In the genomic region with DNA sequence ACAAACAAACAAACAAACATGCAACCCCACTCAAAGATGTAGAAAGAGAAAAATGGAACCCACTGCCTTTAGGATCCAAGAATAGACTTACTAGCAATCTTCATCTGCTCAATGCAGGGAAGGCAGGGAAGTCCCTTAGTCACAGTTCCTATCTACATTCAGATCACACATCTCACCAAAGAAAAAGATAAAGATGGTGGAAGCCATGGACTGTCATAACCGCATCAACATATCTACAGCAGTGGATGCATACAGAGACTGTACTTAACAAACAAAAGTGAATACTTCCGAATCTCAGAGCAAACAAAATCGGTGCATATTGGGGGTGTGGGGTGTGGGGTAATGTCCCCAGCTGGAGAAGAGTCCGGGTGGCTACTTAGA, we compare ENCODE assay signal across 8 mouse cellular contexts.
DNase-seq lines count a peak whose midpoint lies in the region; ATAC-seq and TF ChIP-seq lines count a peak whose summit lies in the region.
"Had no signal": no experiment of that assay in that cellular context is flagged by ENCODE, and none has a peak within 500 bp of the region (broad histone marks: within the 10 kb centered on the region; RNA-seq: fewer than 3 reads in every experiment).

No protein-coding gene starts in this region.

- H3K9ac ChIP-seq in kidney, embryonic 15.5 days, result no peak overlapping the region
- peak overlapping the region; percentile 81 for H3K9ac ChIP-seq in MEL (ENCODE audit: control insufficient read depth, low read depth, low read length, poor library complexity, severe bottlenecking)
- no peak overlapping the region for H3K9ac ChIP-seq in embryonic facial prominence, embryonic 12.5 days
- H3K9ac ChIP-seq in liver, postnatal 0 days (replicated peaks), result no peak overlapping the region

- TF ChIP-seq EP300 in MEL (IDR thresholded peaks at IDR 0.05; ENCODE audit: low read depth in 1 of 2, low read length in 2 of 2), result no peak
- no peak for TF ChIP-seq EP300 in liver, postnatal 0 days (IDR thresholded peaks at IDR 0.05; ENCODE audit: low read depth)

- no peak overlapping the region for H3K27ac ChIP-seq in kidney, embryonic 15.5 days
- peak overlapping the region; percentile 99 for H3K27ac ChIP-seq in MEL (ENCODE audit: control insufficient read depth, low read depth, low read length)
- H3K27ac ChIP-seq in embryonic facial prominence, embryonic 12.5 days, result peak overlapping the region; percentile 38; the same call in 1 of the 2 replicates
- H3K27ac ChIP-seq in liver, postnatal 0 days (ENCODE audit: low read depth), result no peak overlapping the region

- no peak for TF ChIP-seq CTCF in MEL (IDR thresholded peaks at IDR 0.05 in 2 of 3, conservative IDR thresholded peaks at IDR 0.05 in 1 of 3; ENCODE audit: control insufficient read depth in 1 of 3, insufficient read depth in 1 of 3, low read depth in 2 of 3, low read length in 3 of 3, poor library complexity in 1 of 3, severe bottlenecking in 1 of 3)
- no peak for TF ChIP-seq CTCF in liver, postnatal 0 days (IDR thresholded peaks at IDR 0.05; ENCODE audit: low read depth)

- no peaks in the 10 kb centered on the region for H3K9me3 ChIP-seq in kidney, embryonic 15.5 days (replicated peaks)
- H3K9me3 ChIP-seq in MEL (replicated peaks; ENCODE audit: insufficient read depth, low read length), result no peaks in the 10 kb centered on the region
- H3K9me3 ChIP-seq in embryonic facial prominence, embryonic 12.5 days, result no peaks in the 10 kb centered on the region
- no peaks in the 10 kb centered on the region for H3K9me3 ChIP-seq in liver, postnatal 0 days (ENCODE audit: low read length)

- H3K4me3 ChIP-seq in kidney, embryonic 15.5 days (replicated peaks), result no peak overlapping the region
- H3K4me3 ChIP-seq in MEL (ENCODE audit: control insufficient read depth in 1 of 2, insufficient read depth in 1 of 2, low read depth in 2 of 2, low read length in 2 of 2), result peak overlapping the region; percentile 39 to 70
- no peak overlapping the region for H3K4me3 ChIP-seq in embryonic facial prominence, embryonic 12.5 days
- H3K4me3 ChIP-seq in liver, postnatal 0 days (ENCODE audit: low read depth, low read length), result peak overlapping the region; percentile 35

- no peaks in the 10 kb centered on the region for H3K36me3 ChIP-seq in kidney, embryonic 15.5 days
- peaks cover 0 to 63% of the 10 kb centered on the region in 2 experiments; a peak in 2 of 4 replicates for H3K36me3 ChIP-seq in MEL (ENCODE audit: control insufficient read depth in 1 of 2, insufficient read depth in 2 of 2, low read length in 2 of 2)
- H3K36me3 ChIP-seq in embryonic facial prominence, embryonic 12.5 days, result no peaks in the 10 kb centered on the region
- H3K36me3 ChIP-seq in liver, postnatal 0 days (replicated peaks; ENCODE audit: insufficient read depth, low read length), result no peaks in the 10 kb centered on the region

- WGBS in kidney, embryonic 15.5 days, result 83% methylated on average over 4 of the region's 4 CpGs
- WGBS in embryonic facial prominence, embryonic 12.5 days, result 76% methylated on average over 4 of the region's 4 CpGs
- 49% methylated on average over 4 of the region's 4 CpGs for WGBS in liver, postnatal 0 days (ENCODE audit: insufficient replicate concordance)

- H3K27me3 ChIP-seq in kidney, embryonic 15.5 days, result peaks cover 9% of the 10 kb centered on the region; the same call in 1 of the 2 replicates
- no peaks in the 10 kb centered on the region for H3K27me3 ChIP-seq in MEL (ENCODE audit: control insufficient read depth in 1 of 2, insufficient read depth in 2 of 2, low read length in 2 of 2)
- peaks cover 3% of the 10 kb centered on the region; the same call in 1 of the 2 replicates for H3K27me3 ChIP-seq in embryonic facial prominence, embryonic 12.5 days
- H3K27me3 ChIP-seq in liver, postnatal 0 days (ENCODE audit: insufficient read depth, low read length), result no peaks in the 10 kb centered on the region

- TF ChIP-seq RAD21 in MEL (IDR thresholded peaks at IDR 0.05; ENCODE audit: low read depth, low read length), result no peak

- TF ChIP-seq POLR2A in MEL (IDR thresholded peaks at IDR 0.05; ENCODE audit: control insufficient read depth in 1 of 2, insufficient read depth in 1 of 2, low read depth in 1 of 2, low read length in 2 of 2, poor library complexity in 1 of 2), result no peak

- H3K4me2 ChIP-seq in kidney, embryonic 15.5 days, result peak overlapping the region; percentile 54; the same call in 1 of the 2 replicates
- peak overlapping the region; percentile 38 for H3K4me2 ChIP-seq in embryonic facial prominence, embryonic 12.5 days (replicated peaks)
- peak overlapping the region; percentile 69 for H3K4me2 ChIP-seq in liver, postnatal 0 days (ENCODE audit: low read depth, low read length)

- peaks cover 17% of the 10 kb centered on the region for H3K4me1 ChIP-seq in kidney, embryonic 15.5 days
- H3K4me1 ChIP-seq in MEL (ENCODE audit: control insufficient read depth in 1 of 2, insufficient read depth in 2 of 2, low read length in 2 of 2), result peaks cover 48 to 66% of the 10 kb centered on the region in 2 experiments
- peaks cover 13% of the 10 kb centered on the region for H3K4me1 ChIP-seq in embryonic facial prominence, embryonic 12.5 days
- peaks cover 22% of the 10 kb centered on the region for H3K4me1 ChIP-seq in liver, postnatal 0 days (ENCODE audit: insufficient read depth)

- DNase-seq in kidney, postnatal 10 days, result no peak
- no peak for DNase-seq in MEL (ENCODE audit: low read depth, low spot score)
- no peak for DNase-seq in liver, postnatal 0 days
- DNase-seq in thymus, postnatal 25 days, result no peak
- DNase-seq in spleen, postnatal 4 days (ENCODE audit: low spot score in 2 of 2), result no peak
- DNase-seq: cerebellum, adult 8-10 months had no signal

- H3K79me2 ChIP-seq in MEL (ENCODE audit: control insufficient read depth, insufficient read depth, low read length, poor library complexity), result no peaks in the 10 kb centered on the region; the same call in 1 of the 2 replicates

- no peak for ATAC-seq in kidney, embryonic 15.5 days (replicated peaks; ENCODE audit: low FRiP score)
- ATAC-seq in embryonic facial prominence, embryonic 12.5 days (ENCODE audit: insufficient number of reproducible peaks, insufficient read depth, low FRiP score, low TSS enrichment), result no peak
- no peak for ATAC-seq in liver, postnatal 0 days

TF ChIP-seq in MEL, 35 proteins besides CTCF, POLR2A, EP300 and RAD21:
- no peak for TF ChIP-seq ZNF384 (IDR thresholded peaks at IDR 0.05; ENCODE audit: low read depth, low read length)
- no peak for TF ChIP-seq SMC3 (IDR thresholded peaks at IDR 0.05; ENCODE audit: low read depth, low read length)
- TF ChIP-seq MAZ (IDR thresholded peaks at IDR 0.05; ENCODE audit: low read depth, low read length), result no peak
- TF ChIP-seq SIN3A (IDR thresholded peaks at IDR 0.05; ENCODE audit: low read length), result no peak
- TF ChIP-seq GATA1 (IDR thresholded peaks at IDR 0.05; ENCODE audit: low read depth, low read length), result peak; percentile 85
- TF ChIP-seq CHD1 (IDR thresholded peaks at IDR 0.05; ENCODE audit: low read depth, low read length), result no peak
- no peak for TF ChIP-seq CHD2 (IDR thresholded peaks at IDR 0.05; ENCODE audit: low read length)

Comparison
In these comparisons a context has a peak if more than half of its experiments do, and no peak if none do; other contexts are left out.
1. H3K27ac ChIP-seq: peak in MEL (single experiment) and embryonic facial prominence, embryonic 12.5 days (single experiment); none in kidney, embryonic 15.5 days (single experiment) and liver, postnatal 0 days (single experiment).
2. H3K4me3 ChIP-seq: peak in MEL (2 of 2) and liver, postnatal 0 days (single experiment); none in kidney, embryonic 15.5 days (single experiment) and embryonic facial prominence, embryonic 12.5 days (single experiment).
3. Peak in every context shown above with its lines, with median percentiles within 50 percentile points of each other: H3K4me2 ChIP-seq.